Mouse (Mus musculus) layer of hippocampus, adult 9-10 months (tissue): ENCODE results near the gene Dgkg.

ENCODE experiments used
- DNase-seq: peaks from one replicate; pipeline ENCODE4 v3.0.0; 2022; ENCODE audit warnings: low spot score

The Dgkg gene

GRCm38 (mm10) chr16:22656533-22657444 lies at the start of gene Dgkg:
Gene Dgkg (minus strand): TSS chr16:22657221.
- peak; percentile 41 for DNase-seq

- no peak for DNase-seq
These were observed 47.9 kb upstream of the Dgkg start for GRCm38 (mm10) chr16:22704946-22705345.

- DNase-seq, result no peak
These were observed 47.1 kb upstream of the Dgkg start for GRCm38 (mm10) chr16:22704136-22704535.

DNA sequence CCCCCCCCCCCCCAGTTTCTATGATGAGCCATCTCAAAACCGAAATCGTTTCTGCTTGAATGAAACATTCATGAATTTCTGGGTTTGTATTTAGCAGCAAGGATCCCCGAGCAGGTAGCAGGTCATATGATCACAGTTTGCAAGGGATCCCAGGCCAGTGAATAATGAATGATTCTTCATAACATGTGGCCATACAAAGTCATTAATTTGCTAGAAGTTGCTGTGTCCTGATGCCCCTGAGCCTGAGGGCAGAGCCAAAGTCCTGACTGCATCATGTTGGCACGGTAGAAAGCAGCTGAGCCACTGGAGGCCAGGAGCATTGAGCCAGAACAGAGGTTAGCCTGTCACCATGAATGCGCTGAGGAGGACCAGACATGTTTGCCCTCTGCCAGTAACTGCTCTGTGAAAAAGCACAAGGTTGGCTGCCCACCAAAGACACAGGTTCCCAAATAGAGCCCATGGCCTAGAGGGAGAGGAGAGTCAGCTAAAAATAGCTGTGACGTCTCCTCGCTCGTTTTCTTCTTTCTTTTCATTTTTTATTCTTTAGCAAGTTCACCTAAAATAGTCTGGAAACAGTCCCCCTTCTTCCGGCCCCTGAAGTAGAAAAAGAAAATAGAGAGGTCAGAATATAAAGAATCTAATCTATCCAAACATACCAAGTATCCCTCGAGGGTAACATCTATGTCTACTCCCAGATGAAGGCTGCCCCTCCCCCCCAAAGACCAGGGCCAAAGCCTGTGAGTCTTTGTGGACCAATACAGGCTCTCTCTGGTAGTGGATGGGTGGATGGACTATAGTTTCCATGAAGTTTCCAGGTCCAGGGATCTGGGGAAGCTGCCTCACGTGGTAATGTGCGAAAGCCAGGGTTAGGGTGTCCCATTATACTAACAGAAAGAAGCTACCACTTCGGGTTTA lies 42.1 kb upstream of the Dgkg start:
- DNase-seq, result no peak

- no peak for DNase-seq
These were observed 41.1 kb upstream of the Dgkg start for GRCm38 (mm10) chr16:22698101-22698500.

DNA sequence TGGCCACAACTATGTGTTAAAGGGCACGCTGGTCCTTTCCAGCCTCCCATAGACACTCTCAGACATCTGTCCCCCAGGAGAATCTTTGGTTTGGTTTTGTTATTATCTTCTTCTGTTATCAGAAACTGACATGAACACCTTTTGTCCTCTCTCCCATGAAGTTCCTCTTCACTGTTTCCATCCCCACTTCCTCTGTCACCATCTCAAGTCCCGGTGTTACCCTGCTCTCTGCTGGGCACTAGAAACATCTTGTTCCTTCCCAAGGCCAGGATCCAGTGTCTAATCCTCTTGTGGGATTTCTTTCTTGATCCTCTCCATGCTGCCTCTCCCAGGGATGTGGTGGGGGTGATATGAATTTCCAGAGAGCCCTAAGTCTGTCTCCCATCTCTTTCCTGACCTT lies 32.6 kb upstream of the Dgkg start:
- no peak for DNase-seq

DNA sequence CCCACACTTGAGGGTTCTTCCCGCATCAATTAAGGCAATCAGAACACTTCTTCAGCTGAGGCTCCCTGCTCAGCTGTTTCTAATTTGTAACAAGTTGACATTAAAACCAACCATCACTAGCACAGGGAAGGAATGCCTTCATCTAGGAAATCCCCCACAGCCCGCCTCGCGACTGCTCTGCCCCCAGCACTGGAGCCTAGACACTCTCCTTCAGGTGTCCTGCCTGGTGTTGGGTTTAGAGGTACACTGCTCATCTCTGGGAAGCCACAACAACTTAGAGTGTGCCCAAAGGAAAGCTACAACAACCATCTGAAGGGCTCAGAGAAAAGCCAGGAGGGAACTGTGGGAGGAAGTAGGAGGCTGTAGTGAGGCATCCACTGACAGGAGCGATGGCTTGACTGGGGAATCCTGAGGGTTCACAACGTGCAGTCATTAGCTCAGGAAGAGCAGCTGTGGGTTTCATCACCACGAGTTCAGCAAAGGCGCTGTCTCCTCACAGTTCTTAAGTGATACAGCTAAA lies 30.8 kb upstream of the Dgkg start:
- DNase-seq, result no peak

DNA sequence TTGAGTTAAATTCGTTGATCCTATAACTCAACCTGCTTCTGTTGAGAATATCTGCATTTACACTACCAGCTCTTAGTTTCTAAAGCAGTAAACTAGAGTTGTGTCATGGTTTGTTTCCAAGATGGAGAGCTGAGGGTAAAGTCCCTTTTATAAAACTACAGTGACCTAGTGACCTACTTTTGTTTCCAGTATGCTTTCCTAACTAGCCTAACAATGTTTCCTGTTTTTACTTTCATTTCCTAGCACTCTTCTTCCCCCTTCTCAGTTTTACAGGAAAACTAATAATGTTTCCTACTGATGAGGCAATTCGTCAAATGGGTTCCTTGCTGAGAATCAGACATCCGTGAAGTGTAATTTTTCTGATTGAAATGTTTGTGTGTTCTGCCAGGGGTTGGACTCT lies 26.6 kb upstream of the Dgkg start:
- no peak for DNase-seq

GRCm38 (mm10) chr16:22682727-22683126 lies 25.7 kb upstream of the Dgkg start:
- DNase-seq, result no peak

DNA sequence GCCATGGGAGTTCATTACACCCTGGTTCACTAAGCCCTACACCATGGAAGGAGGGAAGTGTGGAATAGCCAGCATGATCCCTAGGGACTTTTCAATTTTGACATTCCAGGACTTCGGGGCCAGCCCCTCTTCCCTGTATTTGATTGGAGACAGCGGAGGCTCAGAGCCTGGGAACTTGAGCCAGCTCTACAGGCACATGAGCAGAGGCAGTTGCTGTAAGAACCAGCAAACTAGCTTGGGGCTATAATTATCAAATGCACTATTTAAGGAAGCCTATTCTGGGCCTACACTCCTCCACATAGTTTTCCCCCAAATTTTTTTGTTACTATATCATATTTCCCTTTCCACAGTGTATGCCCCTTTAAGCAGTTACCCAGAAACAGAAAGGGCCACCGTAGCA lies 22.6 kb upstream of the Dgkg start:
- no peak for DNase-seq

DNA sequence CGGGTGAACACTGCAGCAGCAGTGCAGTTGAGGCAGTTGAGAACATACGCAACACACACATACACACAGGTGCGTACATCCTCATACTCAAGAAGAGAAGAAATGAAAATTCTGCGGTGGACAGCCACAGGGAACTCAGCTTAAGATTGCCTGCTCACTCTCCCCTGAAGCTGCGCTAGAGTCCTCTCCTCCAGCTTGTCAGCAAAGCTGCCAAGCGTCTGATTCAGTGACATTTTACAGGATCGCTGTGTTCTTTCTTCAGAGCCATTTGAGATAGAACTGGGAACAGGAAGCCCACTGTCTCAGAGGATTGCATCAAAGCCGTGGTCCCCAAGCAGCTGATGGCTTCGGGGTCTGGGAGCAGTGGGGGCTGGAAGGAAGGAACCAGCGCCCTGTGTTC lies 17.6 kb upstream of the Dgkg start:
- DNase-seq, result no peak

GRCm38 (mm10) chr16:22674164-22674563 lies 17.1 kb upstream of the Dgkg start:
- DNase-seq, result no peak

GRCm38 (mm10) chr16:22664033-22664432 lies 7.0 kb upstream of the Dgkg start:
- no peak for DNase-seq

GRCm38 (mm10) chr16:22663136-22663535 lies 6.1 kb upstream of the Dgkg start:
- DNase-seq, result no peak

- no peak for DNase-seq
These were observed 4.1 kb upstream of the Dgkg start for GRCm38 (mm10) chr16:22661076-22661475.

DNA sequence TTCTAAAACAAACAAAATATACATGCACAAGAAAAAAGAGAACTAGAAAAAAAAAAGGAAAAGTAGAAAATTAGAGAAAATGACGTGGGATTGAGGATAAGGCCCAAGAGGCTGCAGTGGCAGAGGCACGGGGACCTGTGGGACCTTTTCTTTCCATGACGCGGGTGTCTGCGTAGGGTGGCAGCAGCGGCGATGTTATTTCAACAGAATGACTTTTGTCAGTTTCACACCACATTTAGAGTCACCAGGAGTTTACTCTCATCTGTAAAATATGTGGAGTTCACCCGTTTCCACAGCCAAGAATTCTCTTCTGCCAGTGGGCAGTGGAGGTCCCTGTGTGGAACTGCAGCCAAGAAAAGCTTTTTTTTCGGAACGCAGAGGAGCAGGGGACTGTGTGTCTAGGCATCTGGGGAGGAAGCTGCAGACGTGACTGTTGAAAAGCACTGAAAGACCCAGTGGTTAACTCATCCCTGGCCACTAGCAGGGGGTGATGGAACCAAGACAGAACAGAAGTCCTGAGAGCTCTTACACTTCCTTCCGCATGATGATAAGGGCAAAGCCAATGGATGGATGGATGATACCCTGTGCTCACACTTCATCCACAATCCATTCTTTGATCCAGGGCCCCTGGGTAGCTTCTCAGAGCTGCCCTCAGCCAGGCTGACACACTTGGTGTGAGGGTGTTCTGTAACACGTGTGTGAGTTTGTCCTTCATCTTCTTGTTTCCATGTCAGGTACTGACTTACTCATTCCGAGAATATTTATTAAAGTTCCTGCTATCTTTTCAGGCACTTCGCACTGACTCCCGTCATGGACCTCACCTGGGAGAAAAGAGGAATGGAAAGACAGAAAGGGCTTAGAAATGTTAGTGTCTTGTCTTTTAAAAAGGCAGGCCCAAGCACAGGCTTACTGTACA lies 1.1 kb upstream of the Dgkg start:
- DNase-seq, result no peak

GRCm38 (mm10) chr16:22655812-22656211 lies 1.2 kb downstream of the Dgkg start:
- DNase-seq, result no peak

- no peak for DNase-seq
These were observed 1.8 kb downstream of the Dgkg start for GRCm38 (mm10) chr16:22655223-22655622.

- no peak for DNase-seq
These were observed 2.6 kb downstream of the Dgkg start for GRCm38 (mm10) chr16:22654477-22654835.

- DNase-seq, result no peak
These were observed 3.1 kb downstream of the Dgkg start for GRCm38 (mm10) chr16:22653817-22654476.

- DNase-seq, result no peak
These were observed 5.8 kb downstream of the Dgkg start for GRCm38 (mm10) chr16:22651244-22651643.
